Mouse (Mus musculus) lung, embryonic 15.5 days (tissue): Measurements from ENCODE around the gene Rufy4. TPM values are rescaled to one million over a fixed set of nuclear protein-coding genes. Genes with fewer than 3 reads are reported as not detected.
"Not testable (repeated sequence)": the region's sequence is repeated elsewhere in the genome, so short reads cannot be mapped to it uniquely, and the experiment has no call there.

ENCODE experiments used
- ATAC-seq: fragments of 200-750 bp; cut with Nextera tagmentation; 2 replicates; pipeline ENCODE4 v1.8.0; 2017; ENCODE audit warnings: moderate number of reproducible peaks, borderline replicate concordance; ENCODE audit not compliant: low FRiP score, low TSS enrichment; ENCODE audit errors: extremely low read depth
- H3K27ac ChIP-seq: fragments of 300-500 bp; sonication (generic); 2 replicates; pipeline ENCODE4 v1.5.1; 2015; ENCODE audit warnings: moderate library complexity, mild to moderate bottlenecking, inconsistent platforms
- H3K27me3 ChIP-seq: fragments of 300-500 bp; sonication (generic); 2 replicates; pipeline ENCODE4 v1.6.1; 2015; ENCODE audit warnings: inconsistent platforms
- H3K36me3 ChIP-seq: fragments of 300-500 bp; sonication (generic); 2 replicates; pipeline ENCODE4 v1.6.1; 2015; ENCODE audit warnings: inconsistent platforms
- H3K4me1 ChIP-seq: fragments of 300-500 bp; sonication (generic); 2 replicates; pipeline ENCODE4 v1.6.1; 2015; ENCODE audit warnings: inconsistent platforms
- H3K4me2 ChIP-seq: fragments of 300-500 bp; sonication (generic); 2 replicates; pipeline ENCODE4 v1.6.1; 2015; ENCODE audit warnings: inconsistent platforms, mild to moderate bottlenecking, moderate library complexity
- H3K4me3 ChIP-seq: fragments of 300-500 bp; sonication (generic); 2 replicates; pipeline ENCODE4 v1.5.1; 2015; ENCODE audit warnings: mild to moderate bottlenecking, inconsistent platforms
- H3K9ac ChIP-seq: fragments of 300-500 bp; sonication (generic); 2 replicates; pipeline ENCODE4 v1.6.1; 2015; ENCODE audit warnings: inconsistent platforms
- H3K9me3 ChIP-seq: fragments of 300-500 bp; sonication (generic); 2 replicates; pipeline ENCODE4 v1.6.1; 2016; ENCODE audit warnings: inconsistent platforms
- WGBS: fragments of 180-500 bp; shearing (Covaris S2); methylation state at CpG from one replicate; pipeline ENCODE4 v1.1.7; 2015; 5-methylcytosine and 5-hydroxymethylcytosine counted together
- polyA plus RNA-seq: library from polyadenylated mRNA; unstranded; fragments of >200 nt; fragmentation: Nextera tagmentation; extraction: Ambion mirVana; gene quantifications from 2 replicates; pipeline ENCODE4 v1.2.1, GENCODE M21; 2015

Rufy4 gene
- polyA plus RNA-seq, 1 experiment from 2014 or later: 0.41 TPM

- no peak overlapping the region for H3K4me3 ChIP-seq
- no peaks in the 10 kb centered on the region for H3K36me3 ChIP-seq
- H3K27me3 ChIP-seq: no peaks in the 10 kb centered on the region
- H3K4me2 ChIP-seq: no peak overlapping the region
- no peak overlapping the region for H3K27ac ChIP-seq
- H3K4me1 ChIP-seq: no peaks in the 10 kb centered on the region
- no peaks in the 10 kb centered on the region for H3K9me3 ChIP-seq
- ATAC-seq: no peak
- no peak overlapping the region for H3K9ac ChIP-seq
- WGBS: 58% methylated on average over 14 of the region's 14 CpGs
Measured at GRCm38 (mm10) chr1:74156381-74156910, 31.1 kb downstream of the Rufy4 start.

GRCm38 (mm10) chr1:74159613-74160012 lies 34.3 kb downstream of the Rufy4 start:
- H3K36me3 ChIP-seq, H3K27me3 ChIP-seq, H3K4me3 ChIP-seq, ATAC-seq, H3K4me1 ChIP-seq, H3K9me3 ChIP-seq, H3K9ac ChIP-seq, H3K27ac ChIP-seq, H3K4me2 ChIP-seq: not testable (repeated sequence)
- WGBS: 75% methylated on average over 5 of the region's 5 CpGs

- 66% methylated on average over 2 of the region's 2 CpGs for whole genome bisulfite sequencing
Measured at GRCm38 (mm10) chr1:74160036-74160435, 34.7 kb downstream of the Rufy4 start.

GRCm38 (mm10) chr1:74167136-74167535 lies 41.8 kb downstream of the Rufy4 start:
- Histone ChIP-seq H3K27ac (no peak overlapping the region), H3K4me1 (no peaks in the 10 kb centered on the region), H3K27me3 (no peaks in the 10 kb centered on the region), H3K9ac (no peak overlapping the region), H3K9me3 (no peaks in the 10 kb centered on the region), H3K4me3 (no peak overlapping the region), H3K36me3 (no peaks in the 10 kb centered on the region), H3K4me2 (no peak overlapping the region)
- no peak for ATAC-seq
- WGBS: 60% methylated on average over 5 of the region's 5 CpGs

More at GRCm38 (mm10) chr1:74160036-74160435, 34.7 kb downstream of the Rufy4 start:
- Histone ChIP-seq H3K36me3 (no peaks in the 10 kb centered on the region), H3K27ac (no peak overlapping the region), H3K4me2 (no peak overlapping the region), H3K9ac (no peak overlapping the region), H3K27me3 (no peaks in the 10 kb centered on the region), H3K4me3 (no peak overlapping the region), H3K9me3 (no peaks in the 10 kb centered on the region), H3K4me1 (no peaks in the 10 kb centered on the region)
- ATAC-seq: no peak

- H3K4me2 ChIP-seq: no peak overlapping the region
- WGBS: 81% methylated on average over 3 of the region's 3 CpGs
- H3K9ac ChIP-seq: no peak overlapping the region
- no peak overlapping the region for H3K4me3 ChIP-seq
- no peaks in the 10 kb centered on the region for H3K36me3 ChIP-seq
- no peaks in the 10 kb centered on the region for H3K9me3 ChIP-seq
- no peak overlapping the region for H3K27ac ChIP-seq
- ATAC-seq: no peak
- no peaks in the 10 kb centered on the region for H3K4me1 ChIP-seq
- H3K27me3 ChIP-seq: no peaks in the 10 kb centered on the region
Measured at GRCm38 (mm10) chr1:74169721-74170120, 44.4 kb downstream of the Rufy4 start.

GRCm38 (mm10) chr1:74172722-74173121 lies 47.4 kb downstream of the Rufy4 start:
- Histone ChIP-seq H3K9me3 (no peaks in the 10 kb centered on the region), H3K9ac (no peak overlapping the region), H3K36me3 (no peaks in the 10 kb centered on the region), H3K4me1 (0 out of 2 replicates have a peak, but pooled peaks cover 5% of the 10 kb centered on the region), H3K4me2 (no peak overlapping the region), H3K27ac (no peak overlapping the region), H3K4me3 (no peak overlapping the region), H3K27me3 (no peaks in the 10 kb centered on the region)
- WGBS: 69% methylated on average over 3 of the region's 3 CpGs
- ATAC-seq: no peak

- WGBS: 45% methylated on average over 4 of the region's 4 CpGs
- H3K9ac ChIP-seq: no peak overlapping the region
- no peaks in the 10 kb centered on the region for H3K9me3 ChIP-seq
- no peak overlapping the region for H3K4me2 ChIP-seq
- H3K36me3 ChIP-seq: no peaks in the 10 kb centered on the region
- no peak overlapping the region for H3K4me3 ChIP-seq
- no peak overlapping the region for H3K27ac ChIP-seq
- H3K4me1 ChIP-seq: peaks cover 14% of the 10 kb centered on the region; the same call in 1 of the 2 replicates
- H3K27me3 ChIP-seq: no peaks in the 10 kb centered on the region
- ATAC-seq: no peak; the same call in 1 of the 2 replicates
Measured at GRCm38 (mm10) chr1:74175731-74176130, 50.4 kb downstream of the Rufy4 start.

- Histone ChIP-seq H3K9ac (no peak overlapping the region), H3K4me2 (no peak overlapping the region), H3K4me1 (peaks cover 17% of the 10 kb centered on the region; the same call in 1 of the 2 replicates), H3K27me3 (no peaks in the 10 kb centered on the region), H3K9me3 (no peaks in the 10 kb centered on the region), H3K36me3 (no peaks in the 10 kb centered on the region), H3K4me3 (no peak overlapping the region), H3K27ac (no peak overlapping the region; the same call in 1 of the 2 replicates)
- 66% methylated on average over 3 of the region's 3 CpGs for WGBS
- ATAC-seq: no peak
Measured at GRCm38 (mm10) chr1:74178618-74179017, 53.3 kb downstream of the Rufy4 start.

- Histone ChIP-seq H3K4me1 (peaks cover 17% of the 10 kb centered on the region; the same call in 1 of the 2 replicates), H3K9me3 (no peaks in the 10 kb centered on the region), H3K27ac (peak overlapping the region; percentile 79), H3K36me3 (no peaks in the 10 kb centered on the region), H3K27me3 (no peaks in the 10 kb centered on the region), H3K9ac (no peak overlapping the region), H3K4me3 (no peak overlapping the region), H3K4me2 (no peak overlapping the region)
- WGBS: 46% methylated on average over 9 of the region's 9 CpGs
- peak; percentile 94 for ATAC-seq
Measured at GRCm38 (mm10) chr1:74179624-74180408, 54.5 kb downstream of the Rufy4 start.

- H3K4me1 ChIP-seq: peaks cover 12% of the 10 kb centered on the region; the same call in 1 of the 2 replicates
- no peak overlapping the region for H3K9ac ChIP-seq
- H3K4me3 ChIP-seq: no peak overlapping the region
- no peaks in the 10 kb centered on the region for H3K36me3 ChIP-seq
- no peak overlapping the region for H3K27ac ChIP-seq
- 42% methylated on average over 2 of the region's 2 CpGs for whole genome bisulfite sequencing
- no peaks in the 10 kb centered on the region for H3K9me3 ChIP-seq
- no peak for ATAC-seq
- no peak overlapping the region for H3K4me2 ChIP-seq
- no peaks in the 10 kb centered on the region for H3K27me3 ChIP-seq
Measured at GRCm38 (mm10) chr1:74181462-74181861, 56.1 kb downstream of the Rufy4 start.

GRCm38 (mm10) chr1:74183006-74183405 lies 57.7 kb downstream of the Rufy4 start:
- H3K4me3 ChIP-seq: no peak overlapping the region
- no peaks in the 10 kb centered on the region for H3K27me3 ChIP-seq
- no peaks in the 10 kb centered on the region for H3K36me3 ChIP-seq
- H3K4me1 ChIP-seq: peaks cover 12% of the 10 kb centered on the region; the same call in 1 of the 2 replicates
- H3K9me3 ChIP-seq: no peaks in the 10 kb centered on the region
- ATAC-seq: no peak
- WGBS: 61% methylated on average over 2 of the region's 2 CpGs
- no peak overlapping the region for H3K4me2 ChIP-seq
- no peak overlapping the region for H3K27ac ChIP-seq
- H3K9ac ChIP-seq: no peak overlapping the region

- 86% methylated on average over 7 of the region's 7 CpGs for WGBS
- ATAC-seq: no peak
- H3K36me3 ChIP-seq: no peaks in the 10 kb centered on the region
Measured at GRCm38 (mm10) chr1:74190471-74190870, 65.1 kb downstream of the Rufy4 start.

More at GRCm38 (mm10) chr1:74190471-74190870, 65.1 kb downstream of the Rufy4 start:
- Histone ChIP-seq H3K27me3 (no peaks in the 10 kb centered on the region), H3K4me1 (no peaks in the 10 kb centered on the region), H3K4me3 (no peak overlapping the region), H3K9me3 (no peaks in the 10 kb centered on the region), H3K9ac (no peak overlapping the region), H3K27ac (no peak overlapping the region), H3K4me2 (no peak overlapping the region)
